Mouse (Mus musculus): ENCODE measurements around the gene Msi2. TPM values are rescaled to one million over a fixed set of nuclear protein-coding genes. Genes with fewer than 3 reads are reported as not detected.
A peak's percentile ranks its signal among the peaks of the same experiment; 100 is the strongest.

Gene Msi2
- polyA plus RNA-seq, 1 experiment from 2014 or later, result 17.9 TPM

DNA sequence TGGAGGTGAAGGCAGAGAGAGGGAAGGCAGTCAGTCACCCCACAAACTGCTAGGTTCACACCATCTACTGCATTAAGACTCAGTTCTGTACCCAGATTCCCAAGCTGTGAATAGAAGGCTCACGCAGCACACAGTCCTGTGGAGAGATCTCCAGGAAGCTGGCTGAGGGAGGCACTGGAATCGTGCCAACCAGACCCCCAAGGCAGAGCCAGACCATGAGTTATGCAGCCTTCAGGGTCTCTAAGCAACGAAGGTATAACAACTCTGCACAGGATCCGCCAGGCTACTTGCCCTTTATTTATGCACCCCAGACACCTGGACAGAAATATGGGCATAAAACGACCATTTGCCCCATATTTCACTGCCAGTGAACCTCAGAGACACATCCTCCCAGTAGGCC lies 69.9 kb downstream of the Msi2 start:
- ATAC-seq (ENCODE audit: insufficient number of reproducible peaks, insufficient read depth, low FRiP score, low read depth), result peak; percentile 28; the same call in 1 of the 2 replicates
- H3K4me1 ChIP-seq (ENCODE audit: control insufficient read depth, insufficient read depth, low read length), result peaks cover 14% of the 10 kb centered on the region; the same call in 1 of the 2 replicates
- H3K27ac ChIP-seq (ENCODE audit: low read length), result no peak overlapping the region
- H3K9ac ChIP-seq (replicated peaks; ENCODE audit: low read depth, low read length), result no peak overlapping the region
- 29% methylated on average over 5 of the region's 5 CpGs for WGBS
- H3K4me2 ChIP-seq (replicated peaks; ENCODE audit: low read depth, low read length), result no peak overlapping the region
- no peaks in the 10 kb centered on the region for H3K9me3 ChIP-seq (ENCODE audit: control insufficient read depth, low read depth, low read length)
- no peaks in the 10 kb centered on the region for H3K36me3 ChIP-seq (ENCODE audit: control insufficient read depth, insufficient read depth, low read length)
- H3K4me3 ChIP-seq (ENCODE audit: low read depth, low read length), result no peak overlapping the region
- H3K27me3 ChIP-seq (ENCODE audit: control insufficient read depth, insufficient read depth, low read length), result no peaks in the 10 kb centered on the region

DNA sequence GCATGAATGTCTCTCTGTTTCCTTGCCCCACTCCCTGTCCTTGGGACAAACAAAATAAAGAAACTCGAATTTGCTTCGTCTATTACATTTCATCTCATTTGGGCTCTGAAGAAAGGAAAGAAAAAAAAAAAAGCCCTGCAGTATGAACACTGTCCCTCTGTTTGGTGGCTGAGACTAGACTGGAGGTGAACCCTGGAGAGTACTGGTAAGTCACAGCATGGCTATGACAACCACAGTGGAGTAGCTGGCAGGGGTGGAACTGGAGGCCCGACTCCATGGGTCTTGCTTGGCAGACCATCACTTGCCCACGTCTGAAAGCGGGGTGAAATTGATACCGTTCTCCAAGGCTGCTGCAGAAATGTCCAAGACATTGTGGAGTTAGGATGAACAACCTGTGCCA lies 71.8 kb downstream of the Msi2 start:
- ATAC-seq (ENCODE audit: insufficient number of reproducible peaks, insufficient read depth, low FRiP score, low read depth), result no peak
- H3K4me1 ChIP-seq (ENCODE audit: control insufficient read depth, insufficient read depth, low read length), result peaks cover 14% of the 10 kb centered on the region; the same call in 1 of the 2 replicates
- H3K27me3 ChIP-seq (ENCODE audit: control insufficient read depth, insufficient read depth, low read length), result no peaks in the 10 kb centered on the region
- no peak overlapping the region for H3K4me2 ChIP-seq (replicated peaks; ENCODE audit: low read depth, low read length)
- H3K36me3 ChIP-seq (ENCODE audit: control insufficient read depth, insufficient read depth, low read length), result no peaks in the 10 kb centered on the region
- no peak overlapping the region for H3K4me3 ChIP-seq (ENCODE audit: low read depth, low read length)
- H3K9me3 ChIP-seq (ENCODE audit: control insufficient read depth, low read depth, low read length), result no peaks in the 10 kb centered on the region
- H3K9ac ChIP-seq (replicated peaks; ENCODE audit: low read depth, low read length), result no peak overlapping the region
- H3K27ac ChIP-seq (ENCODE audit: low read length), result no peak overlapping the region
- 81% methylated on average over 6 of the region's 6 CpGs for WGBS

DNA sequence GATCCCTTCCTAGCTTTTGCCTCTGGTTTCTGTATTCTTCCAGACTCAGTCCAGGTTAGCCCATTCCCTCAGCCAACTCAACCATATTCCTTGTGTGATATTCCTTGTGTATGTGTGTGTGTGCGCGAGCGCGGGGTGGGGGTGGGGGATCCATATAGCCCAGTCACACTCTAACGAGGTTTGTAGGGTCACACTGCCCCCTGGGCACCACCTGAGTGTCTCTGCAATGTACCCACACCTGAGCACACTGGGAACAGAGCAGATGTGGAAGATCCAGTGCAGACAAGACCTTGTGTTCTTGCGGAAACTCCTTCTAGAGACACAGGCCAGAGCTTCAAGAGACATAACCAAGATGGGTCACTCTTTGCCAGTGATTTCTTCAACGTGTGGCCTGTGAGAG lies 72.5 kb downstream of the Msi2 start:
- no peak for ATAC-seq (ENCODE audit: insufficient number of reproducible peaks, insufficient read depth, low FRiP score, low read depth)

DNA sequence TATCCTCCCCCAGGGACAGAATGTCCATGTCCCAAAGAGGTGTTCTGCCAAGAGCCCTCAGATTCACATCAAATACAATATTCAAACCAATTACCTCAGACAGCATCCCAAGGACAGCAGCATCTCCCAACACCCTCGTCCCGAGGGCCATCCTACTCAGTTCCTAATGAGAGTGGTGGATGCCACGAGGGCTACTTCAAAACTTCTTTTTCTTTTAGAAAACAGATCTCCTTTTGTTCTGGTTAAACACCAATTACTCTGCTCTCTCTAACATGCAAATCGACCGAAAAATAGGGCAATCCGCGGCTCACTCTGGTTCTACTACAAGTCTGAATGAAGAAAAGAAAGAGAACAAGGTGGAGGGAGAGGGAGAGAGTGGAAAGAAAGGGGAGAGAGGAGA lies 73.6 kb downstream of the Msi2 start:
- H3K4me1 ChIP-seq (ENCODE audit: control insufficient read depth, insufficient read depth, low read length), result peaks cover 14% of the 10 kb centered on the region; the same call in 1 of the 2 replicates
- no peak for ATAC-seq (ENCODE audit: insufficient number of reproducible peaks, insufficient read depth, low FRiP score, low read depth)

More for the DNA sequence above, 72.5 kb downstream of the Msi2 start:
- Histone ChIP-seq H3K36me3 (ENCODE audit: control insufficient read depth, insufficient read depth, low read length) (no peaks in the 10 kb centered on the region), H3K27me3 (ENCODE audit: control insufficient read depth, insufficient read depth, low read length) (no peaks in the 10 kb centered on the region), H3K4me3 (ENCODE audit: low read depth, low read length) (no peak overlapping the region), H3K9me3 (ENCODE audit: control insufficient read depth, low read depth, low read length) (no peaks in the 10 kb centered on the region), H3K9ac (replicated peaks; ENCODE audit: low read depth, low read length) (no peak overlapping the region), H3K27ac (ENCODE audit: low read length) (no peak overlapping the region), H3K4me2 (replicated peaks; ENCODE audit: low read depth, low read length) (no peak overlapping the region), H3K4me1 (ENCODE audit: control insufficient read depth, insufficient read depth, low read length) (peaks cover 14% of the 10 kb centered on the region; the same call in 1 of the 2 replicates)
- WGBS, result 79% methylated on average over 7 of the region's 7 CpGs

DNA sequence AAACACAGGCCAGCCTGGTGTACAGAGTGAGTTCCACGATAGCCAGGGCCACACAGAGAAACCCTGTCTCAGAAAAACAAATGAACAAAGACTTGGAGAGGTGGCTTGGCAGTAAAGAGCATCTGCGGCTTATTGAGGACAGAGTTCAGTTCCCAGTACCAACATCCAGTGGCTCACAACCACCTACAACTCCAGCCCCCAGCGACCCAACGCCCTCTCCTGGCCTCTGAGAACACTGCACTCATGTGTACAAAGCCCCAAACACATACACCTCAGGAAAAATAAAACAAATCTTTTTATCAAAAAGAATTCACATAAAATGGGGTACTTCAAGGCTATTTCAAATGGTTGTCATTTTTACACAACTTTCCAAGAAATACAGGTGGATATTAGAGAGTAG lies 78.5 kb downstream of the Msi2 start:
- no peak for ATAC-seq (ENCODE audit: insufficient number of reproducible peaks, insufficient read depth, low FRiP score, low read depth)
- H3K36me3 ChIP-seq (ENCODE audit: control insufficient read depth, insufficient read depth, low read length), result no peaks in the 10 kb centered on the region
- WGBS, result 67% methylated on average over 4 of the region's 4 CpGs
- no peak overlapping the region for H3K4me2 ChIP-seq (replicated peaks; ENCODE audit: low read depth, low read length)
- no peaks in the 10 kb centered on the region for H3K27me3 ChIP-seq (ENCODE audit: control insufficient read depth, insufficient read depth, low read length)
- no peak overlapping the region for H3K9ac ChIP-seq (replicated peaks; ENCODE audit: low read depth, low read length)
- no peak overlapping the region for H3K4me3 ChIP-seq (ENCODE audit: low read depth, low read length)
- H3K4me1 ChIP-seq (ENCODE audit: control insufficient read depth, insufficient read depth, low read length), result 0 out of 2 replicates have a peak, but pooled peaks cover 5% of the 10 kb centered on the region
- H3K27ac ChIP-seq (ENCODE audit: low read length), result no peak overlapping the region
- H3K9me3 ChIP-seq (ENCODE audit: control insufficient read depth, low read depth, low read length), result no peaks in the 10 kb centered on the region

More for the DNA sequence above, 73.6 kb downstream of the Msi2 start:
- WGBS, result 76% methylated on average over 7 of the region's 7 CpGs
- H3K4me2 ChIP-seq (replicated peaks; ENCODE audit: low read depth, low read length), result no peak overlapping the region
- H3K9me3 ChIP-seq (ENCODE audit: control insufficient read depth, low read depth, low read length), result no peaks in the 10 kb centered on the region
- no peak overlapping the region for H3K27ac ChIP-seq (ENCODE audit: low read length)
- H3K27me3 ChIP-seq (ENCODE audit: control insufficient read depth, insufficient read depth, low read length), result no peaks in the 10 kb centered on the region
- H3K9ac ChIP-seq (replicated peaks; ENCODE audit: low read depth, low read length), result no peak overlapping the region
- H3K4me3 ChIP-seq (ENCODE audit: low read depth, low read length), result no peak overlapping the region
- no peaks in the 10 kb centered on the region for H3K36me3 ChIP-seq (ENCODE audit: control insufficient read depth, insufficient read depth, low read length)

DNA sequence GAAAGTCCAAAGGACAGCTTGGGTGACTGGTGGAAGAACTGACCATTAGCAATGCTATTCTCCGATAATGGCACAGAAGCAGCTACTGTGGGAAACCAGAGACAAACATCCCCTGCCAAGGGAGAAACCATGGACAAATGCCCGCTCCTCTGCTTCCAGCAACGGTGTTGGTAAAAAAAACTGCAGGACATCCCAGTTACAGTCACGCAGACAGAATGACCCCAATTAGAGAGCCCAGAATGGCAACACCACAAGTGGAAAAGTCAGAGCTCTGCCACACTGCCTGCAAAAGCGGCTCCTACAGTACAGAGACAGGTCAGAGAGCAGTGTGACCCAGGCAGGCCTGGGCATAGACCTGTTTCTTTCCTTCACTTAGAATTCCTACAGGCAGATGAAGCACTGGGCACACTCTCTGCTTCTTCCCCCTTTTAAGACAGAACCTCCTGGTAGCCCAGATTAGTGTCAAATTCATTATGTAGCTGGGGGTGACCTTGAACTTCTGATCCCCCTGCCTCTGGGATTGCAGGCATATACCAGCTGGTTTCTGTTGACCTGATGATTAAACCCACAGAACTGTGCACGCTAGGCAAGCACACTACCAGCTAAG lies 79.3 kb downstream of the Msi2 start:
- Histone ChIP-seq H3K9me3 (ENCODE audit: control insufficient read depth, low read depth, low read length) (no peaks in the 10 kb centered on the region), H3K9ac (replicated peaks; ENCODE audit: low read depth, low read length) (no peak overlapping the region), H3K27ac (ENCODE audit: low read length) (no peak overlapping the region), H3K4me2 (replicated peaks; ENCODE audit: low read depth, low read length) (no peak overlapping the region), H3K36me3 (ENCODE audit: control insufficient read depth, insufficient read depth, low read length) (no peaks in the 10 kb centered on the region), H3K27me3 (ENCODE audit: control insufficient read depth, insufficient read depth, low read length) (no peaks in the 10 kb centered on the region), H3K4me1 (ENCODE audit: control insufficient read depth, insufficient read depth, low read length) (0 out of 2 replicates have a peak, but pooled peaks cover 5% of the 10 kb centered on the region), H3K4me3 (ENCODE audit: low read depth, low read length) (no peak overlapping the region)
- ATAC-seq (ENCODE audit: insufficient number of reproducible peaks, insufficient read depth, low FRiP score, low read depth), result no peak
- 83% methylated on average over 6 of the region's 6 CpGs for WGBS

DNA sequence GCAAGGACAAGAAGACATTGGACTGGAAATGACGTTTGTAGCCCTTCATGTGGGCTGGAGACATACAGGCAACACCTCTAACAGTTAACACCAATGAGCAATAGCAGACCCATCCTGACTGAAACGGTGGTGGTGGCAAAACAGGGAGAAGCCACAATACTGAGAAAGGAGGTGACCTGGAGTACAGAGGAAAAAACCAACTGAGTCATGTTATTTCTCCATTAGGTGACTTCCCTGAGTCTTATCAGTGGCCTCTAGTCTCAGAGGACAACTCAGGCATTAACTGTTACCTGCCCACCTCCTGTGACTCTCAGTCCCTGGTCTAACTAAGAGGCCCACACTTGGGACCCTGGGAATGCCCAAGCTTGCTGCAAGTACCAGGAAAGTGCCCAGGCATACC lies 80.1 kb downstream of the Msi2 start:
- H3K4me1 ChIP-seq (ENCODE audit: control insufficient read depth, insufficient read depth, low read length), result 0 out of 2 replicates have a peak, but pooled peaks cover 5% of the 10 kb centered on the region
- no peaks in the 10 kb centered on the region for H3K9me3 ChIP-seq (ENCODE audit: control insufficient read depth, low read depth, low read length)
- no peak overlapping the region for H3K27ac ChIP-seq (ENCODE audit: low read length)
- 71% methylated on average over 2 of the region's 2 CpGs for WGBS
- no peak for ATAC-seq (ENCODE audit: insufficient number of reproducible peaks, insufficient read depth, low FRiP score, low read depth)
- H3K36me3 ChIP-seq (ENCODE audit: control insufficient read depth, insufficient read depth, low read length), result no peaks in the 10 kb centered on the region
- H3K4me2 ChIP-seq (replicated peaks; ENCODE audit: low read depth, low read length), result no peak overlapping the region
- H3K4me3 ChIP-seq (ENCODE audit: low read depth, low read length), result no peak overlapping the region
- H3K9ac ChIP-seq (replicated peaks; ENCODE audit: low read depth, low read length), result no peak overlapping the region
- no peaks in the 10 kb centered on the region for H3K27me3 ChIP-seq (ENCODE audit: control insufficient read depth, insufficient read depth, low read length)

DNA sequence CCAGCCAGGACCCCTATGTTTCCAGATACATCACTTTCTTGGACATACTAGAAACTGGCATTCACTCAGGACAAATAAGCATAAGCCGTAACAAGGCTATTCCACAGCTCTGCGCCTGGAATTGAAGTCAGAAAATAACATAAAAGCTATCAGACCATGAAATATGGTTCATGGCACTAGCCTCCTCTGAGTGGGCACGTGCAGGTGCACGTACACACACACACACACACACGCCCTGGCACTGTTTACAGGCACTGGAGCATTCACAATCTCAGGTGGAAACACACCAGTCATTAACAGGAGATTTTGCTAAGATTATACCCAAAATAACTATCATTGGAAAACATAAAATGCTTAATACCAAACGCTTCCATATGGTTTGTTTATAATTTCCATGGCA lies 81.4 kb downstream of the Msi2 start:
- no peak overlapping the region for H3K4me3 ChIP-seq (ENCODE audit: low read depth, low read length)
- ATAC-seq (ENCODE audit: insufficient number of reproducible peaks, insufficient read depth, low FRiP score, low read depth), result no peak
- no peak overlapping the region for H3K9ac ChIP-seq (replicated peaks; ENCODE audit: low read depth, low read length)
- no peaks in the 10 kb centered on the region for H3K9me3 ChIP-seq (ENCODE audit: control insufficient read depth, low read depth, low read length)
- no peaks in the 10 kb centered on the region for H3K36me3 ChIP-seq (ENCODE audit: control insufficient read depth, insufficient read depth, low read length)
- no peak overlapping the region for H3K4me2 ChIP-seq (replicated peaks; ENCODE audit: low read depth, low read length)
- H3K27ac ChIP-seq (ENCODE audit: low read length), result no peak overlapping the region
- WGBS, result 87% methylated on average over 6 of the region's 6 CpGs
- H3K27me3 ChIP-seq (ENCODE audit: control insufficient read depth, insufficient read depth, low read length), result no peaks in the 10 kb centered on the region
- H3K4me1 ChIP-seq (ENCODE audit: control insufficient read depth, insufficient read depth, low read length), result 0 out of 2 replicates have a peak, but pooled peaks cover 5% of the 10 kb centered on the region

DNA sequence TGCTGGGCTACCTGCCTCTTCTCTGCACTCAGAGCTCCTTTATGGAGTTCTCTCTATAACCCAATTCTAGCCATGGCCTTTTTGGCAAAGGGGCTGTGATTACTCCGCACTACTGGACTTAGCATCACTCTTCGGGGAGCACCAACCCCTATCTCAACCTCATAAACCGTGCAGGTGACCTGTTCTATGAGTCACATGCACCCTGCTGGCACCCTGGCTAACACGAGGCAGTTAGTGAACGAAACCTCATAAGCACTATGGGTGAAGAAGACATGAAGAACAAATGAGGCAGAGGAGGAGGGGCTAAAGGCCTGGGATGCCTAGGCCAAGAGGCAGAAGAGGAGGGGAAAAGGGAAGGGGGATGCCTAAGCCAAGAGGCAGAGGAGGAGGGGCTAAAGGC lies 82.0 kb downstream of the Msi2 start:
- Histone ChIP-seq H3K9ac (replicated peaks; ENCODE audit: low read depth, low read length) (no peak overlapping the region), H3K36me3 (ENCODE audit: control insufficient read depth, insufficient read depth, low read length) (no peaks in the 10 kb centered on the region), H3K27me3 (ENCODE audit: control insufficient read depth, insufficient read depth, low read length) (no peaks in the 10 kb centered on the region), H3K9me3 (ENCODE audit: control insufficient read depth, low read depth, low read length) (no peaks in the 10 kb centered on the region), H3K27ac (ENCODE audit: low read length) (no peak overlapping the region), H3K4me2 (replicated peaks; ENCODE audit: low read depth, low read length) (no peak overlapping the region), H3K4me3 (ENCODE audit: low read depth, low read length) (no peak overlapping the region), H3K4me1 (ENCODE audit: control insufficient read depth, insufficient read depth, low read length) (0 out of 2 replicates have a peak, but pooled peaks cover 5% of the 10 kb centered on the region)
- ATAC-seq (ENCODE audit: insufficient number of reproducible peaks, insufficient read depth, low FRiP score, low read depth), result no peak
- 92% methylated on average over 5 of the region's 5 CpGs for WGBS

Data from stomach, embryonic 14.5 days (tissue).